Mouse (Mus musculus): ENCODE data around the gene Samd3.

DNA sequence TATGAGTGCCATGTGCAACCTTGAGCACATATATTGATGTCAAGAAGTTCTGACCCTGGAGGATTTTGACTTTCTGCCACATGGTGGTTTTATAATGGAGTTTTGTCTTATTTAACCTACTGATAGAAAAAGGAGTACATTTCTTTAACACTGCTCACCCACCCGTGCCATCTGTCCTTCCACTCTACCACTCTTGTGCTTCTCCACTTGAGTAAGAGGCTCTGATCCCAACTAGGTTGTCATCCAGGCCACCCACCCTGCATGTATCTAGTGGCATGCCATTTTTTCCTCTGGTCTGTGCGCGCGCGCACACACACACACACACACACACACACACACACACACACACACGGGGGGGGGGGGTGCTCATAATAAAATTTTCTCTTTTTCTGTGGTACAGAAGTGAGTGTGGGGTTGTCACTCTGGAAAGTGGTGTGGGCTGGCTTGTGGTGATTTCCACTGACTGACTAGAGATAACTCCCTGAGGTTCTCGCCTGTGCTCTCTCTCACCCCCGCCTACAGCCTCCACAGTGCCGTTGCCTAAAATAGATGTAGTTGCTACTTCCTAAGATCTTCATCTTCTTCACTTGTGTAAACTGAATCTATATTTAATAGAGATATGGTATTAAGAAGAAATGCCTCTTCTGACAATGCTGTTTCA, 26.7 kb upstream of the Samd3 start:
- TF ChIP-seq CTCF (IDR thresholded peaks at IDR 0.05; ENCODE audit: insufficient read depth, low read depth, low read length) = no peak
- TF ChIP-seq POLR2A (IDR thresholded peaks at IDR 0.05; ENCODE audit: insufficient read depth, low read depth, low read length) = no peak

Data from olfactory bulb, adult 2 months (tissue).